Mouse (Mus musculus): ENCODE measurements at regions not wholly inside any gene's neighbourhood (a gene's known extent, or its start where the extent isn't known, plus 50 kb on each side); places are given as distances from the start of the nearest gene placed in this dataset.
A peak's percentile ranks its signal among the peaks of the same experiment; 100 is the strongest.

DNA sequence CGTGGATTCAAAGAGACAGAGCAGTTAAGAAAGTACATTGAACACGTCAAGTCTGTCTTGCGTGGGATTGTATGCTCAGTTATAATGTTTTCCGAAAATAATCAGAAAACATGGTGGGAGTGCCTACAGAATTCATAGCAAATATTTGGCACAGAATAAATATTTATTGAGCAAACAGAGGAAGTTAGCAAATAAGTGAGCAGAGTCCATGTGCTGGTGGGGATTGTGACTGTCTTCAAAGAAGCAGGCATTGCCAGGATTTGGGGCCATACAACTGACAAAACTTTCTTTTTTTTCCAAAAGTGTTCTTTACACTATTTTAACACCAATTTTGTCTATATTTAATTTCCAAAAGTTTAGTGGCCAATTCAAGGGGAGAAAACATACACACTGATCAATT is 1729.8 kb downstream of the AI429214 start:
- Histone ChIP-seq H3K27ac (replicated peaks; ENCODE audit: insufficient read depth, low read depth, low read length) (no peak overlapping the region), H3K9ac (ENCODE audit: low read depth, low read length) (no peak overlapping the region), H3K27me3 (ENCODE audit: control insufficient read depth, insufficient read depth, low read length) (no peaks in the 10 kb centered on the region), H3K4me3 (ENCODE audit: insufficient read depth, low read depth, low read length) (no peak overlapping the region), H3K36me3 (ENCODE audit: control insufficient read depth, insufficient read depth, low read length) (no peaks in the 10 kb centered on the region), H3K79me2 (ENCODE audit: control insufficient read depth, insufficient read depth, low read length) (no peaks in the 10 kb centered on the region), H3K4me1 (ENCODE audit: control insufficient read depth, insufficient read depth, low read length) (no peaks in the 10 kb centered on the region)
- TF ChIP-seq POLR2A (IDR thresholded peaks at IDR 0.05; ENCODE audit: extremely low read depth, insufficient read depth, low read length) (no peak), CTCF (IDR thresholded peaks at IDR 0.05; ENCODE audit: low read depth, low read length) (no peak)
- DNase-seq (ENCODE audit: extremely low read depth, low read depth, low spot score): peak; percentile 75
- WGBS: 28% methylated on average over 4 of the region's 4 CpGs

- no peaks in the 10 kb centered on the region for H3K4me1 ChIP-seq (ENCODE audit: control insufficient read depth, insufficient read depth, low read length)
- no peak overlapping the region for H3K4me3 ChIP-seq (ENCODE audit: insufficient read depth, low read depth, low read length)
- H3K9ac ChIP-seq (ENCODE audit: low read depth, low read length): no peak overlapping the region
- DNase-seq (ENCODE audit: extremely low read depth, low read depth, low spot score): no peak
- no peak overlapping the region for H3K27ac ChIP-seq (replicated peaks; ENCODE audit: insufficient read depth, low read depth, low read length)
- H3K27me3 ChIP-seq (ENCODE audit: control insufficient read depth, insufficient read depth, low read length): no peaks in the 10 kb centered on the region
- no peak for TF ChIP-seq CTCF (IDR thresholded peaks at IDR 0.05; ENCODE audit: low read depth, low read length)
- no peak for TF ChIP-seq POLR2A (IDR thresholded peaks at IDR 0.05; ENCODE audit: extremely low read depth, insufficient read depth, low read length)
- 88% methylated on average over 5 of the region's 5 CpGs for WGBS
- H3K36me3 ChIP-seq (ENCODE audit: control insufficient read depth, insufficient read depth, low read length): no peaks in the 10 kb centered on the region
- no peaks in the 10 kb centered on the region for H3K79me2 ChIP-seq (ENCODE audit: control insufficient read depth, insufficient read depth, low read length)
Measured at GRCm38 (mm10) chr8:38725257-38725656, 1731.9 kb downstream of the AI429214 start.

DNA sequence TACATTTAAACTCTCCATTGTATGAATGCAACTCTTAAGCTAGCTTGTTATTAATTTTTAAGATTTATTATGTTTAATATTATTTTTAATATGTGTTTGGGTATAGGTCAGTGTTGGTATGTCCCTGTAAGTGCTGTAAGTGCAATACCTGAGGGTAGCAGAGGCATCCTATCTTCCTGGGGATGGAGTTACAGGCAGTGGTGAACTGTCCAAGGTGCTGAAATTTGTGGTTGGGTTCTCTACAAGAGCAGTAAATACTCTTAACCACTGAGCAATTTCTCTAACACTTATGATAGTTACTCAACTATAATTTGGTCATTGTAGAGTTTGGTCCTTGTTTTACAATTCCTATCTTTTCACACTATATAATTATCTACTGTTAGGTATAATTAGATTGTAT is 1753.7 kb downstream of the AI429214 start:
- H3K9ac ChIP-seq (ENCODE audit: low read depth, low read length): no peak overlapping the region
- H3K79me2 ChIP-seq (ENCODE audit: control insufficient read depth, insufficient read depth, low read length): no peaks in the 10 kb centered on the region
- no peak for TF ChIP-seq POLR2A (IDR thresholded peaks at IDR 0.05; ENCODE audit: extremely low read depth, insufficient read depth, low read length)
- no peak for TF ChIP-seq CTCF (IDR thresholded peaks at IDR 0.05; ENCODE audit: low read depth, low read length)
- H3K27ac ChIP-seq (replicated peaks; ENCODE audit: insufficient read depth, low read depth, low read length): no peak overlapping the region
- H3K4me1 ChIP-seq (ENCODE audit: control insufficient read depth, insufficient read depth, low read length): no peaks in the 10 kb centered on the region
- no peaks in the 10 kb centered on the region for H3K36me3 ChIP-seq (ENCODE audit: control insufficient read depth, insufficient read depth, low read length)
- H3K4me3 ChIP-seq (ENCODE audit: insufficient read depth, low read depth, low read length): no peak overlapping the region
- no peaks in the 10 kb centered on the region for H3K27me3 ChIP-seq (ENCODE audit: control insufficient read depth, insufficient read depth, low read length)
- DNase-seq (ENCODE audit: extremely low read depth, low read depth, low spot score): peak; percentile 26

DNA sequence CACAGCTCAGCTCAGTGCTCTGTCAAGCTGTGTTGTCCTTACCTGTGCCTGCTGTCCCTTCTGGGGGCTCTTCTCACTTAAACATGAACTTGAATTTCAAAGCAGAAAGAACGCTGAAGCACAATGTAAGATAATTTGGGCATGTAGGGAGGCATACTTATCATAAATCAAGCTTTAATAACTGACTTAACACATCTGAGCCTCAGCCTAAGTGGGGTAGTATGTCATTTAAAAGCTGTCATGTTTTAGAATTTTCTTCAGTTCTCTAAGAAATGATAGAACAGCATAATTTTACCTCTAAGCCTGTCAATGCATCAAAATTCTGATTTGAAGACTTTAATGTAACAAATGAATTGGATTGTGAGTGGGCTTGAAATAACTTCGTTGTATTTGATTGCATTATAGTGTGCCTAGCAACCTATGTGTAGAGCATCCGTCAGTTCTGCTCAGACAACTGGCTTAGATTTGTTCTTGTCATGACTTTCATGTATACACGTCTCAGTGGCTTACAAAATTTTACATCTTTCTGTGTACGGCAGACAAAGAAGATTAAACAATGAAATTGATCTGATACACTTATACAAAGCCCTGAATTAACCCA is 1773.3 kb downstream of the AI429214 start:
- Histone ChIP-seq H3K27ac (replicated peaks; ENCODE audit: insufficient read depth, low read depth, low read length) (no peak overlapping the region), H3K36me3 (ENCODE audit: control insufficient read depth, insufficient read depth, low read length) (no peaks in the 10 kb centered on the region), H3K27me3 (ENCODE audit: control insufficient read depth, insufficient read depth, low read length) (no peaks in the 10 kb centered on the region), H3K4me1 (ENCODE audit: control insufficient read depth, insufficient read depth, low read length) (no peaks in the 10 kb centered on the region), H3K9ac (ENCODE audit: low read depth, low read length) (no peak overlapping the region), H3K4me3 (ENCODE audit: insufficient read depth, low read depth, low read length) (no peak overlapping the region), H3K79me2 (ENCODE audit: control insufficient read depth, insufficient read depth, low read length) (no peaks in the 10 kb centered on the region)
- no peak for DNase-seq (ENCODE audit: extremely low read depth, low read depth, low spot score)
- TF ChIP-seq POLR2A (IDR thresholded peaks at IDR 0.05; ENCODE audit: extremely low read depth, insufficient read depth, low read length): no peak
- TF ChIP-seq CTCF (IDR thresholded peaks at IDR 0.05; ENCODE audit: low read depth, low read length): no peak
- 80% methylated on average over 5 of the region's 5 CpGs for WGBS

DNA sequence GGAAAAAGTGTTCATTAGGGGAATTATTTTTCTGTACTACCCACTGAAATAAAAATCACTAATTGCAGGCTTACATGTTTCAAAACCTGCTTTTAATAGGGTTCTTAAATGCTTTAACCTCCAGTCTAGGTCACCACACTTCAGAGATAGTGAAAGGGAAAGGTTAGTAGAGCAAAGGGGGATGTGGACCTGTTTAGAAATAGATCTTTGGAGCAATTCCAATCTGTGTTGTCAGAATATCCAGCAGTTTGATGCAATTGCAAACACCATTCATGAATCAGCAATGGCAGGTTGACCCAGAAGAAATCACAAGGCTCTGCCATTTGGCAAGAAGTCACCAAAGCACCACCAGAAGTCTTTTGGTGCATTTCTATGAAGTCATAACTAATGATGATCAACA is 1819.1 kb downstream of the AI429214 start:
- TF ChIP-seq POLR2A (IDR thresholded peaks at IDR 0.05; ENCODE audit: extremely low read depth, insufficient read depth, low read length) (no peak), CTCF (IDR thresholded peaks at IDR 0.05; ENCODE audit: low read depth, low read length) (no peak)
- H3K79me2 ChIP-seq (ENCODE audit: control insufficient read depth, insufficient read depth, low read length): no peaks in the 10 kb centered on the region
- H3K4me1 ChIP-seq (ENCODE audit: control insufficient read depth, insufficient read depth, low read length): no peaks in the 10 kb centered on the region
- peak; percentile 82 for DNase-seq (ENCODE audit: extremely low read depth, low read depth, low spot score)
- H3K9ac ChIP-seq (ENCODE audit: low read depth, low read length): no peak overlapping the region
- no peaks in the 10 kb centered on the region for H3K27me3 ChIP-seq (ENCODE audit: control insufficient read depth, insufficient read depth, low read length)
- no peak overlapping the region for H3K4me3 ChIP-seq (ENCODE audit: insufficient read depth, low read depth, low read length)
- H3K36me3 ChIP-seq (ENCODE audit: control insufficient read depth, insufficient read depth, low read length): no peaks in the 10 kb centered on the region
- H3K27ac ChIP-seq (replicated peaks; ENCODE audit: insufficient read depth, low read depth, low read length): no peak overlapping the region

DNA sequence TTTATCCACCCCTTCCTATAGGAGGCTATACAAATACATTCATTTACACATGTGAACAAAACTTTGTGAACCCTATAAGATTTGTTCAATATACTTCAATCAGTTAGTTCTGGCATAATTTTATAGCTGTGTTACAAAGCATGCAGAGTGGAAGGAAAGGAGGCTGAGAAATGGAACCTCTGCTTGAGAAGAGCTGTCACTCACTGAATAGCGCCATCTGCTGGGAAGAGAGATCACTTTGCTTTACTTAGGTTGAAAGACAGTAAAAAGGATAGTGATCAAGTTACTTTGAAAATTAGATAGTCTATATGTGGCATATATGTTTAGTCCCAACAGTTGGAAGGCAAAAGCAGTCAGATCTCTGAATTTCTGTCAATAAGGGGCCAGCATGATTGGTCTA is 1824.8 kb downstream of the AI429214 start:
- TF ChIP-seq CTCF (IDR thresholded peaks at IDR 0.05; ENCODE audit: low read depth, low read length): peak; percentile 31
- no peak for TF ChIP-seq POLR2A (IDR thresholded peaks at IDR 0.05; ENCODE audit: extremely low read depth, insufficient read depth, low read length)
- peak; percentile 54 for DNase-seq (ENCODE audit: extremely low read depth, low read depth, low spot score)
- 21% methylated on average over 1 of the region's 1 CpGs for WGBS

More for the DNA sequence above, 1824.8 kb downstream of the AI429214 start:
- Histone ChIP-seq H3K4me1 (ENCODE audit: control insufficient read depth, insufficient read depth, low read length) (no peaks in the 10 kb centered on the region), H3K27me3 (ENCODE audit: control insufficient read depth, insufficient read depth, low read length) (no peaks in the 10 kb centered on the region), H3K4me3 (ENCODE audit: insufficient read depth, low read depth, low read length) (no peak overlapping the region), H3K36me3 (ENCODE audit: control insufficient read depth, insufficient read depth, low read length) (no peaks in the 10 kb centered on the region), H3K27ac (replicated peaks; ENCODE audit: insufficient read depth, low read depth, low read length) (no peak overlapping the region), H3K79me2 (ENCODE audit: control insufficient read depth, insufficient read depth, low read length) (no peaks in the 10 kb centered on the region), H3K9ac (ENCODE audit: low read depth, low read length) (no peak overlapping the region)

Measured in liver, adult 2 months (tissue).